Mouse (Mus musculus): ENCODE measurements around the gene Mapk8. TPM values are rescaled to one million over a fixed set of nuclear protein-coding genes. Genes with fewer than 3 reads are reported as not detected.

The Mapk8 gene
- polyA plus RNA-seq, 1 experiment from 2014 or later = 31.9 TPM

DNA sequence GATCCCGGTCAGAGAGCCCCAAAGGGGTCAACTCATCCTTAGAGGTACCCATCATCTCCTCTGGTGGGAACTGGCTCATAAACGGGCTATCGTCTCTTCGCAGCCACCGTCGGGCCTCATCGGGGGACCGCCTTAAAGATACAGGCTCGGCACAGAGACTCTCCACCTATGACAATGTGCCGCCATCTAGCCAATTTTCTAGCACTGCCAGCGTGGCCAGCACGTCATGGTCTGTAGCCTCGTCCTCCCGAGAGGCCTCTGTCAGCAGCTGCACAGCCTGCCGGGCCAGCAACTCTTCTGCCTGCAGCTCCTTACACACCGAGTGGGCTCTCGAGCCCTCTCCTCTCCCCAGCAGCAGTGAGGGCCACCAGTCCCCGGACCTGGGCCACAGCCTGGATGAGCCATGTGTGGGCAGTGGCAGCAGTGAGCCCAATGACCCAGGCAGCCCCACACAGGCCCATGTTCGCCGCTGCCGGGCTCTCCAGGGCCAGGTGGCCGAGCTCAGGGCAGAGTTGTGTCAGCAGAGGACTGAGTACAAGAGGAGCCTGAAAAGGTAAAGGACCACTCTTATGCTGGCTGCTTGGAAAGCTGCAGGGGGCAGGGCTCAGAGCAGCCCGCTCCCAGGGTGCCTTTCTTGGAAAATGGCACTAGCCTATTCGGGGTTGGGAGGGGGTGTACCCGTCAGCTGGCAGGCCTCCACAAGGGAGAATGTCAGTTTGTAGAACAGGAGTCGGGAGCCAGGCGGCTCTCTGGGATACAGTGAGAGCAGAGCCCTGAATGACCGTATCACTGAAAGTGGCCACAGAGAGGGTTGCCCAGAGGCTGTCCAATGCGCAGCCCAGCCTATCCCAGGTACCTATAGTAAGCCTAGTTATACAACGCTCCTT, 79.8 kb downstream of the Mapk8 start:
- DNase-seq (ENCODE audit: low read depth, low spot score) (no peak), ATAC-seq (no peak)
- ChIA-PET POLR2A (no interaction called here), CTCF (no interaction called here)
- in situ Hi-C loops (cut with MboI; ENCODE audit: low pct_unique_long_range_greater_than_20kb) = loop anchor here (5.0 to 10.0 kb wide), 2 partner anchors 52 to 155 kb away; partner anchors contain the start of gene Arhgap22
- H3K27me3 ChIP-seq = no peaks in the 10 kb centered on the region
- TF ChIP-seq CTCF (IDR thresholded peaks at IDR 0.05) = no peak

DNA sequence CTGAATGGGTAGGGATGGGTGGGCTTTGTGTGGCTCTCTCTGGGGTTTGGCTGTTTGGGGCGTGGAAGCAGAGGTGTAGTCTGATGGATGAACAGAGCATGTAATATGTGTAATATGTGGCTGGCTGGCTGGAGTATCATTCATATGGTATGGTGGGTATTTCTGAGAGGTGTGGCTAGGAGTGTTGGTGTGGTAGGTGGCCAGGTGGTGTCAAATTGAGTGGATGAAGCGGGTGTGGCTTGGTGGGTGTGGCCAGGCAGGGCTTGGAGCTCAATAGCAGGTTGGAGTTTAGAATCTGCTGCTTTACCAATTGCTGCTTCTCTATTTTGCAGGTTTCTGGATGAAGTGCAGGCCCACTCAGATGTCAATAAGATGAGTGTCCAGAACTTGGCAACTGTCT, 82.9 kb downstream of the Mapk8 start:
- no peak for ATAC-seq
- in situ Hi-C loops (cut with MboI; ENCODE audit: low pct_unique_long_range_greater_than_20kb) = loop anchor here (10.0 kb wide), 1 partner anchor 49 kb away; no protein-coding TSS in a partner anchor
- no peaks in the 10 kb centered on the region for H3K27me3 ChIP-seq
- no peak for TF ChIP-seq CTCF (IDR thresholded peaks at IDR 0.05)
- ChIA-PET CTCF (interaction anchor here (0.8 to 1.7 kb wide), 3 partner anchors 11 to 46 kb away, joined by 3 to 5 read pairs (median 4); no protein-coding TSS in a partner anchor), POLR2A (no interaction called here)
- DNase-seq (ENCODE audit: low read depth, low spot score) = no peak

DNA sequence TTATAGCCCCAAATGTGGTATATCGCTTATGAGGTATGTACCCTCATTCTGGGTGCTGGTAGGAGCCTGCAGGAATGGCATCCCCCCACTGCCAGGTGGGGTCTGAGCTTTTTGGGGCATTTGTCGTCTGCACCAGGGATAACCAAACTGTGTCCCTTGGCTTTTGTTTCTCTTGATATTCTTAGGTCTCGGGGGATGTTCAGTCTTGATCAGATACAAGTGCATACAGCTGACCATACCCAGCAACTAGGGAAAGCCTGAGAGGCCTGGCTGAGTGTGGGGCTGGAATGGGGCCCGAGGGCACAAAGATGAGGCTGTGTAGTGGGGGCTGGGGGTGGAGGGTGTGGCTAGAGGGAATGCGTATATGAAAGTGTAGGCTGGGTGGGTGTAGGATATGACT, 83.3 kb downstream of the Mapk8 start:
- ChIA-PET CTCF (interaction anchor here (1.2 to 1.7 kb wide), 2 partner anchors 41 to 45 kb away, joined by 3 to 4 read pairs; no protein-coding TSS in a partner anchor), POLR2A (no interaction called here)
- TF ChIP-seq CTCF (IDR thresholded peaks at IDR 0.05) = no peak
- no peak for ATAC-seq
- no peaks in the 10 kb centered on the region for H3K27me3 ChIP-seq
- DNase-seq (ENCODE audit: low read depth, low spot score) = no peak
- in situ Hi-C loops (cut with MboI; ENCODE audit: low pct_unique_long_range_greater_than_20kb) = loop anchor here (10.0 kb wide), 1 partner anchor 49 kb away; no protein-coding TSS in a partner anchor

DNA sequence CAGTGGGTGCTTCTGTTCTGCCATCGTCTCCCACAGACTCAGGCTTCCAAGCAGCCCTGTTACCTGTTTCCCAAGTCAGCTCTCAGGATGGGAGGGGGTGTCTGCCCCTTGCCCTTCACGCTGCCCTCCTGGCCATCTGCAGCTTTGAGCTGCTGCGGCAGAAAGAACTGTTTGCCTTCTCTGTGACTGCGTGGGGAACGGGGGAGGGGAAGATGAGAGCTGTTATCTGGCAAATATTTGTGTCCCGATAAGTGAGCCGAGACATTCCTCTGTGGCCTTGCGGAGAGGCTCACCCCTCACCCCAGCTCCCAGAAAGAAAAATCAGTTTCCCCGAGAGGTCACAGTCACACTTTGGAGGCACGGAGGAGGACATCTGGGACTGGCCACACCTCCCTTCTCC, 84.2 kb downstream of the Mapk8 start:
- ChIA-PET CTCF (interaction anchor here (1.5 kb wide), 1 partner anchor 50 kb away, joined by 3 read pairs; no protein-coding TSS in a partner anchor), POLR2A (no interaction called here)
- in situ Hi-C loops (cut with MboI; ENCODE audit: low pct_unique_long_range_greater_than_20kb) = loop anchor here (10.0 kb wide), 1 partner anchor 48 kb away; no protein-coding TSS in a partner anchor
- TF ChIP-seq CTCF (IDR thresholded peaks at IDR 0.05) = no peak
- DNase-seq (ENCODE audit: low read depth, low spot score) = no peak
- H3K27me3 ChIP-seq = no peaks in the 10 kb centered on the region
- no peak for ATAC-seq

DNA sequence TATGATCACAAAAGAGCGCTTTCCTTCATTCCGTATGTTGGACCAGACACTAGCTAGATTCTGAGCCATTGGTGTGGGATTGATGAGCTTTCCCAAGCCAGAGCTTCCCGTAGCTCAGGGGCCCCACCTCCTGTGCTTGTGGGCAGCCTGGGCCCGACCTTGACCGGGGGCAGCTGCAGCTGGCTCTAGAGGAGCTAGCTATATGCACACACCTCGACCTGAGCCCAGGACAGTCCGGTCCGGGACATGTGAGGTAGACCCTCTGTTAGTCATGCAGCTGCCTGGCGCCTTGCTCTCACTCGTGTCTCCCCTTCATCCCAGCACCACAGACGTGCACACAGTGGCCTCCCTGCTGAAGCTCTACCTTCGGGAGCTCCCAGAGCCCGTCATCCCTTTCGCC, 84.8 kb downstream of the Mapk8 start:
- CTCF ChIA-PET = interaction anchor here (1.5 kb wide), 1 partner anchor 49 kb away, joined by 3 read pairs; no protein-coding TSS in a partner anchor
- ATAC-seq = no peak
- POLR2A ChIA-PET = no interaction called here
- in situ Hi-C loops (cut with MboI; ENCODE audit: low pct_unique_long_range_greater_than_20kb) = loop anchor here (10.0 kb wide), 1 partner anchor 47 kb away; no protein-coding TSS in a partner anchor
- no peak for TF ChIP-seq CTCF (IDR thresholded peaks at IDR 0.05)
- no peaks in the 10 kb centered on the region for H3K27me3 ChIP-seq
- DNase-seq (ENCODE audit: low read depth, low spot score) = no peak

DNA sequence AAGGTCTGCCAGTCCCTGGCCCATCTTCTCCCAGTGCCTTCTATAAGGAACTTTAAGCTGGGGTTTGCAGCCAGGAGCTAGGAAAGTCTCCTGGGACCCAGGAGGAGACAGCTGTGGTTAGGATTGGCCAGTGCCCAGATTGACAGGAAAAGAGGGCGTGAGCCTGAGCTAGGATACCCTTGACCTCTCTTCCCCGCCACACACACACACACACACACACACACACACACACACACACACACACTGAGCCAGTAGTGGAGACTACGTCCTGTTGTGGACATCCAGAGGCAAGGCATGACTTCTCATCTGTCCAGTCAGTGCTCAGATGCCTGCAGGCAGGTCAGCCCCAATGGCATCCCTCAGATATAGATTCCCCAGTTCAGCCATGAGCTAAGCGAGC, 85.4 kb downstream of the Mapk8 start:
- no peak for ATAC-seq
- DNase-seq (ENCODE audit: low read depth, low spot score) = no peak
- H3K27me3 ChIP-seq = no peaks in the 10 kb centered on the region
- no peak for TF ChIP-seq CTCF (IDR thresholded peaks at IDR 0.05)
- POLR2A ChIA-PET = no interaction called here
- CTCF ChIA-PET = interaction anchor here (1.2 to 1.5 kb wide), 3 partner anchors 10 to 48 kb away, joined by 3 to 5 read pairs (median 3); no protein-coding TSS in a partner anchor
- in situ Hi-C loops (cut with MboI; ENCODE audit: low pct_unique_long_range_greater_than_20kb) = loop anchor here (10.0 kb wide), 1 partner anchor 47 kb away; no protein-coding TSS in a partner anchor

DNA sequence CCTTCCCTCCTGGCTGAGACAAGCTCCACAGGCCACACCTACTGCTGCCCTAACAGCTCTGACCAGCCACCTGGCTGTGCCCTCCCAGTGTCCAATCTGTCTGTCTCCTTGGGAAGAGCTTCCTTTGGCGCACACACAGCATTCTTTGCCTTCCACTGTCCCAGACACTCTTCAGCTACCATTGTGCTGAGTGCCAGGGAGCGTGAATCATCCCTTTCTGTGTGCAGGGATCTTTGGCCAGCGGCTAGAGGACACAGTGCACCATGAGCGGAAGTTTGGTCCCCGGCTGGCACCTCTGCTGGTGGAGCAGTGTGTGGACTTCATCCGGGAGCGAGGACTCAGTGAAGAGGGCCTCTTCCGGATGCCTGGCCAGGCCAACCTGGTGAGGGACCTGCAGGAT, 88.1 kb downstream of the Mapk8 start:
- DNase-seq (ENCODE audit: low read depth, low spot score) = peak; percentile 44
- in situ Hi-C loops (cut with MboI; ENCODE audit: low pct_unique_long_range_greater_than_20kb) = no loop called here
- TF ChIP-seq CTCF (IDR thresholded peaks at IDR 0.05) = no peak
- H3K27me3 ChIP-seq = no peaks in the 10 kb centered on the region
- peak; percentile 81 for ATAC-seq
- POLR2A ChIA-PET = interaction anchor here (1.0 kb wide), 1 partner anchor 12 kb away, joined by 4 read pairs; no protein-coding TSS in a partner anchor
- CTCF ChIA-PET = interaction anchor here (0.6 to 1.1 kb wide), 3 partner anchors 12 to 144 kb away, joined by 3 to 4 read pairs (median 3); no protein-coding TSS in a partner anchor

DNA sequence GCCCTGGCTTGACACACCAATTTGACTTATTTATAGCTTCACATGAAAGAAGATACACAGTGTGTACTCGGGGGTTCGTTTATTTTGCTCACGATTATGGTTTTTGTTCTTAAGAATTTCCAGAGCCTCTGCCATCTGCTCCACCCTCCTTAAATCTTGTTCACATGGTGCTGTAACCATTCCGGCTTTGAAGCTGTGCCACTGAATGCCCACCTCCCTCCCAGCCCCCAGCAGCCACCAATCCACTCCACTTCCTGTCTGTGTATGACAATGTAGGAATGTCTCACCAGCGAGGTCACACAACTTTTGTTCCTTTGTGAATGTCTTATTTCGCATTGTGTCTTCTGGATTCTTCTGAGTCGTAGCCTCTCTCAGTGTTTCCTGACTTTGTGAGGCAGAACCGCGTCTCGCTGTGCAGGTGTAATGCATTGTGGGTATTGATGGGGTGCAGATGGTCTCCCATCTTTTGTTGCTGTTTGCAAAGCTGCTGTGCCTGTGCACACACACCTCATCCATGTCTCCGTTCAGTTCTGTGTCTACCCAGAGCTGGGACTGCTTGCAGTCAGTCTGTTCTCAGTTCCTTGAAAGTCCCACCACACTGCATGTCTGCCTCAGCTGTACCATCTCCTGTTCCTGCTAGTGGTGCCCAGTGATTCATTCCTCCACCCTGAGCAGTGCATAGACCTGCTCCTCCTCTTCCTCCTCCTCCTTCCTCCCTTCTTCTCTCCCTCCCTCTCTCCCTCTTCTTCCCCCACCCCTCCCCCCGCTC, 89.2 kb downstream of the Mapk8 start:
- ChIA-PET POLR2A (no interaction called here), CTCF (interaction anchor here (0.6 kb wide), 1 partner anchor 1189 kb away, joined by 3 read pairs; no protein-coding TSS in a partner anchor)
- DNase-seq (ENCODE audit: low read depth, low spot score) (no peak), ATAC-seq (no peak)
- no peak for TF ChIP-seq CTCF (IDR thresholded peaks at IDR 0.05)
- no peaks in the 10 kb centered on the region for H3K27me3 ChIP-seq
- in situ Hi-C loops (cut with MboI; ENCODE audit: low pct_unique_long_range_greater_than_20kb) = no loop called here

DNA sequence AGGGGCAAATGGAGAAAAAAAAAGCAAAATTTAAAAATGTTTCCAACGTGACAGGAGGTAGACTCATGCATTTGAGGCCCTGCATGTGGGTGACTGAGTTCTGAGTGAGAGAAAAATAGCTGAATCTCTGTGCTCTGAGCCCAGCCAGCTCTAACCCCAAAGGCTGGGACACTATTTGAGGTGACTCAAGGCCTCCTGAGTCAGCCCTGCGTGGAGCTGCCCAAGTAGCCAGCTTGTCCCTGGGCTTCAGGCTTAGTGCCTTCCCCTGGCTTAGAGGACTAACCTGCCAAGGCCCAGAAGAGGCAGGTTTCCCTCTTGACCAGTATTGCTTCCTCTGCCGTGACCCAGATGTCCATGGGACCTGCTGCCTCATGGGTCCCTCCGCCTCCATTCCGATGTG, 91.7 kb downstream of the Mapk8 start:
- TF ChIP-seq CTCF (IDR thresholded peaks at IDR 0.05) = no peak
- CTCF ChIA-PET = interaction anchor here (0.9 kb wide), 1 partner anchor 16 kb away, joined by 3 read pairs; no protein-coding TSS in a partner anchor
- DNase-seq (ENCODE audit: low read depth, low spot score) (no peak), ATAC-seq (no peak)
- in situ Hi-C loops (cut with MboI; ENCODE audit: low pct_unique_long_range_greater_than_20kb) = no loop called here
- H3K27me3 ChIP-seq = no peaks in the 10 kb centered on the region
- POLR2A ChIA-PET = no interaction called here

DNA sequence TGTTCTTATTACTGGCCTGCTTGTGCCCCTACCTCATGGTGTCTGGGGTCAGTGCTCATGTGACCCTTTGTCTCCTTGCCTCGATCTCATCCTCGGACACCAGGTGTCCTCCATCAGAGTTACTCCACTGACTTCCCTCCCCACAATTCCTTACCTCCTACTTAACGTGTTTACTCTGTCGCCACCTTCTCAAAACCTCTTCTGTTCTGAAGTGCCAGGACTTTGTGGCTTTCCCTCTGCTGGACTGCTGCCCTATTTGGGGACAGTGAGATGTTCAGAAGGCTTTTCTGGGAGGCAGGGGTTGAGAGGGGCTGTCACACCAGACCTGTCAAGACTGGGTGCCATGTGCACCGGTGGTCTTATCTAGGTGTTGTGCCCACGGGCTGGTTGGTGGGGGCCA, 94.1 kb downstream of the Mapk8 start:
- CTCF ChIA-PET = interaction anchor here (0.9 to 2.0 kb wide), 3 partner anchors 10 to 35 kb away, joined by 3 to 5 read pairs (median 4); no protein-coding TSS in a partner anchor

More for the DNA sequence above, 94.1 kb downstream of the Mapk8 start:
- H3K27me3 ChIP-seq = no peaks in the 10 kb centered on the region
- POLR2A ChIA-PET = interaction anchor here (1.2 kb wide), 1 partner anchor 32 kb away, joined by 4 read pairs; no protein-coding TSS in a partner anchor
- no peak for TF ChIP-seq CTCF (IDR thresholded peaks at IDR 0.05)
- ATAC-seq = no peak
- in situ Hi-C loops (cut with MboI; ENCODE audit: low pct_unique_long_range_greater_than_20kb) = no loop called here
- no peak for DNase-seq (ENCODE audit: low read depth, low spot score)

All from Patski (cell line).